Mouse (Mus musculus) neural tube, embryonic 15.5 days (tissue): ENCODE results near the gene Gar1. TPM values are rescaled to one million over a fixed set of nuclear protein-coding genes. Genes with fewer than 3 reads are reported as not detected.

Experiments
- ATAC-seq: fragments of 200-750 bp; cut with Nextera tagmentation; 2 replicates; pipeline ENCODE4 v1.8.0; 2017; ENCODE audit warnings: mild to moderate bottlenecking, moderate TSS enrichment, moderate library complexity; ENCODE audit not compliant: low FRiP score
- H3K27ac ChIP-seq: fragments of 300-500 bp; sonication (generic); replicated peaks from 2 replicates; pipeline ENCODE4 v1.5.1; 2015; ENCODE audit warnings: mild to moderate bottlenecking, inconsistent platforms
- H3K27me3 ChIP-seq: fragments of 300-500 bp; sonication (generic); replicated peaks from 2 replicates; pipeline ENCODE4 v1.6.1; 2015; ENCODE audit warnings: inconsistent platforms
- H3K36me3 ChIP-seq: fragments of 300-500 bp; sonication (generic); 2 replicates; pipeline ENCODE4 v1.6.1; 2015; ENCODE audit warnings: inconsistent platforms
- H3K4me1 ChIP-seq: fragments of 300-500 bp; sonication (generic); 2 replicates; pipeline ENCODE4 v1.6.1; 2015; ENCODE audit warnings: inconsistent platforms
- H3K4me2 ChIP-seq: fragments of 300-500 bp; sonication (generic); 2 replicates; pipeline ENCODE4 v1.6.1; 2015; ENCODE audit warnings: inconsistent platforms, mild to moderate bottlenecking, moderate library complexity
- H3K4me3 ChIP-seq: fragments of 300-500 bp; sonication (generic); replicated peaks from 2 replicates; pipeline ENCODE4 v1.5.1; 2015; ENCODE audit warnings: mild to moderate bottlenecking, inconsistent platforms
- H3K9ac ChIP-seq: fragments of 300-500 bp; sonication (generic); replicated peaks from 2 replicates; pipeline ENCODE4 v1.6.1; 2015; ENCODE audit warnings: mild to moderate bottlenecking, inconsistent platforms
- H3K9me3 ChIP-seq: fragments of 300-500 bp; sonication (generic); replicated peaks from 2 replicates; pipeline ENCODE4 v1.6.1; 2016; ENCODE audit warnings: inconsistent platforms
- WGBS: fragments of 180-500 bp; shearing (Covaris S2); methylation state at CpG from one replicate; pipeline ENCODE4 v1.1.7; 2015; ENCODE audit warnings: mixed read lengths; 5-methylcytosine and 5-hydroxymethylcytosine counted together
- polyA plus RNA-seq: library from polyadenylated mRNA; unstranded; fragments of >200 nt; fragmentation: Nextera tagmentation; extraction: Ambion mirVana; gene quantifications from 2 replicates; pipeline ENCODE4 v1.2.1, GENCODE M21; 2015

Gar1 gene
- polyA plus RNA-seq, 1 experiment from 2014 or later = 45.1 TPM

GRCm38 (mm10) chr3:129799011-129799410 is 32.2 kb downstream of the Gar1 start:
- no peaks in the 10 kb centered on the region for H3K9me3 ChIP-seq
- 82% methylated on average over 2 of the region's 2 CpGs for WGBS
- no peak overlapping the region for H3K4me2 ChIP-seq

GRCm38 (mm10) chr3:129798551-129798950 is 32.6 kb downstream of the Gar1 start:
- H3K9me3 ChIP-seq = no peaks in the 10 kb centered on the region
- H3K4me3 ChIP-seq = no peak overlapping the region
- H3K27me3 ChIP-seq = no peaks in the 10 kb centered on the region
- no peak overlapping the region for H3K9ac ChIP-seq
- ATAC-seq = no peak
- H3K4me2 ChIP-seq = no peak overlapping the region
- H3K27ac ChIP-seq = no peak overlapping the region
- no peaks in the 10 kb centered on the region for H3K36me3 ChIP-seq
- H3K4me1 ChIP-seq = no peaks in the 10 kb centered on the region
- WGBS = 92% methylated on average over 11 of the region's 11 CpGs

More at GRCm38 (mm10) chr3:129799011-129799410, 32.2 kb downstream of the Gar1 start:
- Histone ChIP-seq H3K9ac (no peak overlapping the region), H3K4me1 (no peaks in the 10 kb centered on the region), H3K27me3 (no peaks in the 10 kb centered on the region), H3K36me3 (no peaks in the 10 kb centered on the region), H3K4me3 (no peak overlapping the region), H3K27ac (no peak overlapping the region)
- ATAC-seq = no peak

GRCm38 (mm10) chr3:129797341-129797740 is 33.9 kb downstream of the Gar1 start:
- Histone ChIP-seq H3K27me3 (no peaks in the 10 kb centered on the region), H3K27ac (no peak overlapping the region), H3K4me2 (no peak overlapping the region), H3K4me3 (no peak overlapping the region), H3K36me3 (no peaks in the 10 kb centered on the region), H3K9ac (no peak overlapping the region), H3K9me3 (no peaks in the 10 kb centered on the region), H3K4me1 (no peaks in the 10 kb centered on the region)
- ATAC-seq = no peak
- 86% methylated on average over 5 of the region's 5 CpGs for WGBS

- Histone ChIP-seq H3K4me2 (no peak overlapping the region), H3K9ac (no peak overlapping the region), H3K36me3 (no peaks in the 10 kb centered on the region), H3K4me3 (no peak overlapping the region), H3K27me3 (no peaks in the 10 kb centered on the region), H3K4me1 (no peaks in the 10 kb centered on the region), H3K27ac (no peak overlapping the region), H3K9me3 (no peaks in the 10 kb centered on the region)
- ATAC-seq = no peak
- WGBS = 94% methylated on average over 5 of the region's 5 CpGs
Observed at GRCm38 (mm10) chr3:129793801-129794200, 37.4 kb downstream of the Gar1 start.

GRCm38 (mm10) chr3:129782746-129783145 is 48.5 kb downstream of the Gar1 start:
- Histone ChIP-seq H3K4me2 (no peak overlapping the region), H3K36me3 (no peaks in the 10 kb centered on the region), H3K27ac (no peak overlapping the region), H3K4me3 (no peak overlapping the region), H3K4me1 (no peaks in the 10 kb centered on the region), H3K9ac (no peak overlapping the region), H3K27me3 (no peaks in the 10 kb centered on the region), H3K9me3 (no peaks in the 10 kb centered on the region)
- ATAC-seq = no peak
- 93% methylated on average over 3 of the region's 3 CpGs for WGBS

- no peak overlapping the region for H3K4me2 ChIP-seq
- ATAC-seq = no peak
- WGBS = 51% methylated on average over 10 of the region's 10 CpGs
Observed at GRCm38 (mm10) chr3:129781435-129781834, 49.8 kb downstream of the Gar1 start.

More at GRCm38 (mm10) chr3:129781435-129781834, 49.8 kb downstream of the Gar1 start:
- Histone ChIP-seq H3K27ac (no peak overlapping the region), H3K4me1 (no peaks in the 10 kb centered on the region), H3K4me3 (no peak overlapping the region), H3K36me3 (no peaks in the 10 kb centered on the region), H3K27me3 (no peaks in the 10 kb centered on the region), H3K9ac (no peak overlapping the region), H3K9me3 (no peaks in the 10 kb centered on the region)

Other genes with a start within 250 kb of the Gar1 start
- 1.6 TPM in 2 replicates for gene Egf, start 76.1 kb downstream of the Gar1 start, polyA plus RNA-seq
- not detected in 2 replicates for gene Lrit3, start 27.4 kb downstream of the Gar1 start, polyA plus RNA-seq
- gene Rrh, start 8.8 kb downstream of the Gar1 start, polyA plus RNA-seq = 0.14 TPM in 1 of 2 replicates, not detected in the other
- gene Cfi, start 4.5 kb upstream of the Gar1 start, polyA plus RNA-seq = 0.73 and 1.1 TPM in 2 replicates
- gene Pla2g12a, start 47.2 kb upstream of the Gar1 start, polyA plus RNA-seq = 37.5 and 43.4 TPM in 2 replicates
- gene Casp6, start 70.0 kb upstream of the Gar1 start, polyA plus RNA-seq = 20.3 and 41.2 TPM in 2 replicates
- gene Mcub, start 138.8 kb upstream of the Gar1 start, polyA plus RNA-seq = 8.2 and 16.6 TPM in 2 replicates
- 30.4 and 32.8 TPM in 2 replicates for gene Sec24b, start 230.2 kb upstream of the Gar1 start, polyA plus RNA-seq